Mouse (Mus musculus) brain, embryonic 14.5 days (tissue): Measurements from ENCODE around the gene Olfr1440.

Source experiments
- CTCF ChIP-seq: fragments of 200-500 bp; IDR thresholded peaks from 2 replicates; pipeline ENCODE4 v1.5.1; 2012; ENCODE audit warnings: inconsistent platforms, mild to moderate bottlenecking, moderate library complexity, borderline replicate concordance; ENCODE audit not compliant: insufficient read depth, insufficient read length; ENCODE audit errors: extremely low read depth
- POLR2A ChIP-seq: fragments of 200-500 bp; IDR thresholded peaks from 2 replicates; pipeline ENCODE4 v1.6.1; 2012; ENCODE audit warnings: mild to moderate bottlenecking, inconsistent platforms, borderline replicate concordance; ENCODE audit not compliant: poor library complexity, insufficient read depth, insufficient read length, severe bottlenecking; ENCODE audit errors: extremely low read depth

DNA sequence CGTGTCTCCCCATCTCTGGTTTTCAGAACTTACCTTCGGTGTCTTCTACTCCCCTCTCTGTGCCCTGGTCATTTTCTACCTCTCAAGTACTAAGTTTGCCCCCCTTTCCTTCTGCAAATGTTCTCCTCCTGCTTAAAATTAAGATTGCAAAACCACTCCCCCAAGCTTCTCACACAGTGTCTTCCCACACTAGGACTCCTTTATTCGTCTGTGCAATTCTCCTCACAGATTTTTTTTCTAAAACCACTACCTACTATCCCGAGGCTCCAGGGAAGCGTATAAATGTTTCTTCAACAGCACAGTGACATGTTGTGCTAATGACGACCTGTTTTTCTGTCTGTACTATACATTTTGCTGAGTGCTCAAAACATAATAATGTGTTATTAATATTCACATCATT is 33.5 kb downstream of the Olfr1440 start:
- TF ChIP-seq CTCF (no peak), POLR2A (no peak)
